Mouse (Mus musculus): ENCODE results near the gene Hif1an. TPM values are rescaled to one million over a fixed set of nuclear protein-coding genes. Genes with fewer than 3 reads are reported as not detected.

Hif1an gene
- polyA plus RNA-seq, 1 experiment from 2014 or later = 25.7 TPM

DNA sequence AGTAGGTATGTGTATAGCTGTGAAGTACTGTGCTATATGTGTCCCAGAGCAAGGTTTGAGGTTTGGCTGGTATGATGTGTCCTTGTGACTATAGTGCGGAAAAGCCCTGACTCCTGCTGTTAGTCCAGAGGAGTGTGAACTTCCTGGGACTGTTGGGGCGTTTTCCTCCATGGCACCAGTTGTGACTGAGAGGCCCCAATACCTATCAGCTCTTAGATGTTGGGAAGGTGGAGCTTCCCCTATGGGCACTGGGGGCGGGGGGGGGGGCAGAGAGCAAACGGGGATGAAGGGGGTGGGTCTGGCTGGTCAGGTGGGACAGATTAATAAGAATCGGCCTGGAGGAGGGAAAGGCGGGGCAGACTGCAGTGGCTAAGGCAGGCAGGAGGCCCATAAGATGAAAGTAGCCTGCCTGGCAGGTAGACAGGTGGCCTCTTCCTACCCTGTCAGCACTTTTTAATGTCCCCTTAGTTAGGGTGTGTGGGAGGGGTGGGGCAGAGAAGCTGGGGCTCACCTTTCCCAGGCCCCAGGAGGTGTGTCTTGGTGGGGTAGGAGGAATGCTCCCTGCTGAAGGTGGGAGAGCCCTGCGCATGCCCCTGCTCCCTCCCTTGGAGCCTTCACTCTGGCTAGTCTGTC is 27.1 kb downstream of the Hif1an start:
- peak; percentile 74 for ATAC-seq
- H3K9ac ChIP-seq (ENCODE audit: low read depth, low read length) = no peak overlapping the region

DNA sequence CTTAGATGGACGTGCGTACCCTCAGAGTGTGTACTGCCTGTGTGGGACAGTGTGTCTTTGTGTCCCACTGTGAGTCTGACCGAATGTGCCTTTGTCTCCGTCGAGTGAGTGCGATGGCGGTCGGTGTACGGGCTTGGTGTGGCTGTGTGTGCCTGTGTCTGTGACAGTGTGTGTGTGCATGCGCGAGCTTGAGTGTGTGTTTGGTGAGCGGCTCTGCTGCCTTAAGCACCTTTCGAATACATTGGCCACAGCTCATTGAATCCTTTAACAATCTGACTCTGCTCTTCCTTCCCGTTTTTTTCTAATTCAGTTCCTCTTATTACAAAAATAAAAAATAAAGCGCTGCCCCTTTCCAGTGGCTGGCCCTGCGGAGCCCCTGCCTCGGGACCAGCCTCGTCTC is 28.3 kb downstream of the Hif1an start:
- ATAC-seq = no peak
- WGBS = 87% methylated on average over 18 of the region's 18 CpGs

More for the DNA sequence above, 27.1 kb downstream of the Hif1an start:
- H3K27ac ChIP-seq (ENCODE audit: low read length) = no peak overlapping the region
- H3K36me3 ChIP-seq (ENCODE audit: control insufficient read depth, insufficient read depth, low read length) = no peaks in the 10 kb centered on the region
- no peaks in the 10 kb centered on the region for H3K9me3 ChIP-seq (ENCODE audit: control insufficient read depth, low read length)
- H3K27me3 ChIP-seq (replicated peaks; ENCODE audit: control insufficient read depth, insufficient read depth, low read length) = peaks cover 7% of the 10 kb centered on the region
- H3K4me2 ChIP-seq (ENCODE audit: low read depth, low read length) = no peak overlapping the region
- no peaks in the 10 kb centered on the region; the same call in 1 of the 2 replicates for H3K4me1 ChIP-seq (ENCODE audit: control insufficient read depth, insufficient read depth, low read length)
- no peak overlapping the region for H3K4me3 ChIP-seq (ENCODE audit: low read length)
- WGBS = 34% methylated on average over 7 of the region's 7 CpGs

DNA sequence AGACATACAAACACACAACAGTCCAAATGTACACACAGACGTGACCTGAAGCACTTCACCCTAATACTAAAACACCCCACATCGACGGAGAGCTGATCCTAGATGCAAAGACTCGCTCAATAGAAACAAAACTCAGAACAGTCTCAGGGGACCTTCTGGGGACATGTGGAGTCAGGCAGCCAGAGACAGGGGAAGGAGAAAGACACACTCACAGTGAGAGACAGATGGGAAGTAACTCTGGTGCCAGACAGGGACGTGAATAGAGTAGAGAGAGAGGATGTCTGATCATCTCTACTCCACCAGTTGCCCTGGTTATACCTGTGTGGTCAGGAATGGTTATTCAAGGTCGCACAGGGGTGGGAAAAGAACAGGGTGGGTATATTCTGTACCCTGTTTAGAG is 29.0 kb downstream of the Hif1an start:
- Histone ChIP-seq H3K36me3 (ENCODE audit: control insufficient read depth, insufficient read depth, low read length) (no peaks in the 10 kb centered on the region), H3K4me3 (ENCODE audit: low read length) (no peak overlapping the region), H3K9ac (ENCODE audit: low read depth, low read length) (no peak overlapping the region), H3K9me3 (ENCODE audit: control insufficient read depth, low read length) (no peaks in the 10 kb centered on the region), H3K27ac (ENCODE audit: low read length) (no peak overlapping the region), H3K4me2 (ENCODE audit: low read depth, low read length) (no peak overlapping the region), H3K27me3 (replicated peaks; ENCODE audit: control insufficient read depth, insufficient read depth, low read length) (peaks cover 2% of the 10 kb centered on the region; the same call in 1 of the 2 replicates), H3K4me1 (ENCODE audit: control insufficient read depth, insufficient read depth, low read length) (no peaks in the 10 kb centered on the region; the same call in 1 of the 2 replicates)
- no peak for ATAC-seq
- WGBS = 71% methylated on average over 6 of the region's 6 CpGs

More for the DNA sequence above, 28.3 kb downstream of the Hif1an start:
- Histone ChIP-seq H3K9me3 (ENCODE audit: control insufficient read depth, low read length) (no peaks in the 10 kb centered on the region), H3K36me3 (ENCODE audit: control insufficient read depth, insufficient read depth, low read length) (no peaks in the 10 kb centered on the region), H3K27me3 (replicated peaks; ENCODE audit: control insufficient read depth, insufficient read depth, low read length) (peaks cover 7% of the 10 kb centered on the region; the same call in 1 of the 2 replicates), H3K9ac (ENCODE audit: low read depth, low read length) (no peak overlapping the region), H3K4me2 (ENCODE audit: low read depth, low read length) (no peak overlapping the region), H3K27ac (ENCODE audit: low read length) (no peak overlapping the region), H3K4me3 (ENCODE audit: low read length) (no peak overlapping the region), H3K4me1 (ENCODE audit: control insufficient read depth, insufficient read depth, low read length) (no peaks in the 10 kb centered on the region; the same call in 1 of the 2 replicates)

DNA sequence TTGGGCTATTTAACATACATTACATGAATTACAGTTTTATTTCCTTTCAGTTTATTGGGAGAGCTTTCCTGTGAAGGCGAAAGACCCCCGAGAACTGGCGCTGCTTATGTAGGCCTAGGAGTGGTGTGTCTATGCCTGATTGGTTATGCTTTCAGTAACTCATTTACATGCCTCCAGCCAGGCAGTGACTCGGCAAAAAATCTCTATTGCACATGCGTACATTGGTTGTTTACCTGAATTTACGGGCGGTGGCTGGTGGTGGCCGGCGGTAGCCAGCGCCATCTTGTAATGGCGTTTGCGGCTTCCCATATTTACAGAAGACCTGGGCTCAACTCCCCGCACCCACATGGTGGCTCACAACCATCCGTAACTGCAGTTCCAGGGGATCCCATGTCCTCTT is 31.5 kb downstream of the Hif1an start:
- no peak for ATAC-seq
- no peaks in the 10 kb centered on the region; the same call in 1 of the 2 replicates for H3K4me1 ChIP-seq (ENCODE audit: control insufficient read depth, insufficient read depth, low read length)
- 95% methylated on average over 14 of the region's 14 CpGs for WGBS
- no peak overlapping the region for H3K4me3 ChIP-seq (ENCODE audit: low read length)
- H3K27me3 ChIP-seq (replicated peaks; ENCODE audit: control insufficient read depth, insufficient read depth, low read length) = 0 out of 2 replicates have a peak, but pooled peaks cover 4% of the 10 kb centered on the region
- no peaks in the 10 kb centered on the region for H3K9me3 ChIP-seq (ENCODE audit: control insufficient read depth, low read length)
- no peak overlapping the region for H3K4me2 ChIP-seq (ENCODE audit: low read depth, low read length)
- no peak overlapping the region for H3K27ac ChIP-seq (ENCODE audit: low read length)
- H3K36me3 ChIP-seq (ENCODE audit: control insufficient read depth, insufficient read depth, low read length) = no peaks in the 10 kb centered on the region
- no peak overlapping the region for H3K9ac ChIP-seq (ENCODE audit: low read depth, low read length)

DNA sequence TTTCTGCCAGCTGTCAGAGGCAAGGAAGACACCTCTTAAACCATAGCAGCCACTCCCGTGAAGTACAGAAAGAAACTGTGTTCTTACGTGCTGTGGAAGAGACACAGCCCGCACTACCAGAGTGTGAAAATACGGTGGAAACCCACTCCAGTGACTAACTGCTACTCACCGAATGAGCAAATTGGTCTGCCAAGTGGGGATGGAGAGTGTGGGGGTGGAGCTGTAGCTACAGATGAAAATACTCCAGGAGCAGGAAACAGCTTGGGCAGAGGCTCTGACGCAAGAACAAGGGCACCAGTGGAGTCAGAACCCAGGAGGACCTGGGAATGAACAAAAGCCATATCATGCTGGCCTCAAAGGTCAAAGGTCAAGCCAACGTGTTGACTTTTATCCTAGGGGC is 55.5 kb downstream of the Hif1an start:
- WGBS = 55% methylated on average over 7 of the region's 7 CpGs
- ATAC-seq = no peak
- no peak overlapping the region for H3K27ac ChIP-seq (ENCODE audit: low read length)
- H3K9me3 ChIP-seq (ENCODE audit: control insufficient read depth, low read length) = no peaks in the 10 kb centered on the region
- no peak overlapping the region for H3K4me2 ChIP-seq (ENCODE audit: low read depth, low read length)
- no peaks in the 10 kb centered on the region for H3K27me3 ChIP-seq (replicated peaks; ENCODE audit: control insufficient read depth, insufficient read depth, low read length)
- H3K36me3 ChIP-seq (ENCODE audit: control insufficient read depth, insufficient read depth, low read length) = no peaks in the 10 kb centered on the region
- no peaks in the 10 kb centered on the region for H3K4me1 ChIP-seq (ENCODE audit: control insufficient read depth, insufficient read depth, low read length)
- no peak overlapping the region for H3K9ac ChIP-seq (ENCODE audit: low read depth, low read length)
- H3K4me3 ChIP-seq (ENCODE audit: low read length) = no peak overlapping the region

Other genes with a start within 250 kb of the Hif1an start
- 0.09 and 0.22 TPM in 2 replicates for gene Scd4, start 229.8 kb upstream of the Hif1an start, polyA plus RNA-seq (2015; fragmentation: Nextera tagmentation; extraction: Ambion mirVana)
- 5.5 and 5.7 TPM in 2 replicates for gene Scd1, start 155.0 kb upstream of the Hif1an start, polyA plus RNA-seq (2015; fragmentation: Nextera tagmentation; extraction: Ambion mirVana)
- not detected in 2 replicates for gene Wnt8b, start 69.4 kb upstream of the Hif1an start, polyA plus RNA-seq (2015; fragmentation: Nextera tagmentation; extraction: Ambion mirVana)
- 0.24 and 0.75 TPM in 2 replicates for gene Sec31b, start 17.0 kb upstream of the Hif1an start, polyA plus RNA-seq (2015; fragmentation: Nextera tagmentation; extraction: Ambion mirVana)
- gene Gm20538, start 10.0 kb upstream of the Hif1an start, polyA plus RNA-seq (2015; fragmentation: Nextera tagmentation; extraction: Ambion mirVana) = not detected in 2 replicates
- 650 and 667 TPM in 2 replicates for gene Ndufb8, start 7.4 kb upstream of the Hif1an start, polyA plus RNA-seq (2015; fragmentation: Nextera tagmentation; extraction: Ambion mirVana)
- not detected in 2 replicates for gene Pax2, start 193.2 kb downstream of the Hif1an start, polyA plus RNA-seq (2015; fragmentation: Nextera tagmentation; extraction: Ambion mirVana)

All from intestine, embryonic 16.5 days (tissue).